Mouse (Mus musculus) ES-E14 (cell line): Measurements from ENCODE around the gene Pdia3. TPM values are rescaled to one million over a fixed set of nuclear protein-coding genes. Genes with fewer than 3 reads are reported as not detected.
"Not testable (repeated sequence)": the region's sequence is repeated elsewhere in the genome, so short reads cannot be mapped to it uniquely, and the experiment has no call there.

ENCODE experiments used
- DNase-seq: peaks from one replicate; pipeline ENCODE4 v3.0.0-alpha.2; 2013; ENCODE audit warnings: low read depth, low spot score
- H3K27ac ChIP-seq: 2 replicates; pipeline ENCODE4 v1.5.1; 2012; ENCODE audit warnings: low read depth, mild to moderate bottlenecking, low read length, moderate library complexity, mixed read lengths; ENCODE audit not compliant: poor library complexity, insufficient read depth, severe bottlenecking
- H3K36me3 ChIP-seq: 2 replicates; pipeline ENCODE4 v1.6.1; 2012; ENCODE audit warnings: mild to moderate bottlenecking, low read length, moderate library complexity, mixed read lengths; ENCODE audit not compliant: control insufficient read depth, poor library complexity, insufficient read depth, severe bottlenecking
- H3K4me1 ChIP-seq, 2 experiments: fragments of 150-350 bp in 1 of 2; sonication (generic) in 1 of 2; 2 replicates each; pipeline ENCODE4 v1.6.1; 2012; ENCODE audit warnings: low read length in 2 of 2, mild to moderate bottlenecking in 1 of 2, mixed read lengths in 1 of 2; ENCODE audit not compliant: control insufficient read depth in 2 of 2, insufficient read depth in 2 of 2, poor library complexity in 1 of 2
- H3K4me3 ChIP-seq, 2 experiments: fragments of 150-350 bp in 1 of 2; sonication (generic) in 1 of 2; 2 replicates each; pipeline ENCODE4 v1.5.1; 2012; ENCODE audit warnings: low read length in 2 of 2, low read depth in 1 of 2, mild to moderate bottlenecking in 1 of 2, mixed read lengths in 1 of 2; ENCODE audit not compliant: insufficient read depth in 1 of 2, poor library complexity in 1 of 2, severe bottlenecking in 1 of 2
- H3K9ac ChIP-seq: 2 replicates; pipeline ENCODE4 v1.6.1; 2012; ENCODE audit warnings: low read depth, mild to moderate bottlenecking, low read length, mixed read lengths; ENCODE audit not compliant: poor library complexity, insufficient read depth, severe bottlenecking
- H3K9me3 ChIP-seq: fragments of 150-350 bp; sonication (generic); 2 replicates; pipeline ENCODE4 v1.6.1; 2012; ENCODE audit warnings: low read depth, mild to moderate bottlenecking, low read length; ENCODE audit not compliant: control insufficient read depth, insufficient read depth
- CHD2 ChIP-seq: IDR thresholded peaks from 2 replicates; pipeline ENCODE4 v1.6.1; 2014; ENCODE audit warnings: mild to moderate bottlenecking, low read depth, low read length, inconsistent platforms
- HCFC1 ChIP-seq: IDR thresholded peaks from 2 replicates; pipeline ENCODE4 v1.6.1; 2012; ENCODE audit warnings: low read length, inconsistent platforms, borderline replicate concordance; ENCODE audit not compliant: insufficient read depth
- MAFK ChIP-seq: IDR thresholded peaks from 2 replicates; pipeline ENCODE4 v1.6.1; 2014; ENCODE audit warnings: mild to moderate bottlenecking, low read depth, low read length, inconsistent platforms; ENCODE audit not compliant: insufficient read depth
- ZC3H11A ChIP-seq: IDR thresholded peaks from 2 replicates; pipeline ENCODE4 v1.6.1; 2012; ENCODE audit warnings: low read depth, mild to moderate bottlenecking, inconsistent platforms, low read length, borderline replicate concordance
- ZNF384 ChIP-seq: IDR thresholded peaks from 2 replicates; pipeline ENCODE4 v1.6.1; 2012; ENCODE audit warnings: low read depth, low read length, inconsistent platforms
- in situ Hi-C, 2 experiments: fragments of 600-800 bp; cut with MboI; formaldehyde crosslinking; loops; one replicate each; pipeline ENCODE4 v1.15.1; 2025; ENCODE audit warnings: low sequenced_read_pairs in 2 of 2, inconsistent platforms in 1 of 2; ENCODE audit not compliant: unreplicated experiment in 2 of 2
- total RNA-seq: library from RNA; depleted of rRNA; stranded (reverse); fragments of 300-350 nt; gene quantifications from 2 replicates; pipeline ENCODE4 v1.2.3, GENCODE M21; 2012

The Pdia3 gene
- total RNA-seq, 1 experiment: 251 TPM

DNA sequence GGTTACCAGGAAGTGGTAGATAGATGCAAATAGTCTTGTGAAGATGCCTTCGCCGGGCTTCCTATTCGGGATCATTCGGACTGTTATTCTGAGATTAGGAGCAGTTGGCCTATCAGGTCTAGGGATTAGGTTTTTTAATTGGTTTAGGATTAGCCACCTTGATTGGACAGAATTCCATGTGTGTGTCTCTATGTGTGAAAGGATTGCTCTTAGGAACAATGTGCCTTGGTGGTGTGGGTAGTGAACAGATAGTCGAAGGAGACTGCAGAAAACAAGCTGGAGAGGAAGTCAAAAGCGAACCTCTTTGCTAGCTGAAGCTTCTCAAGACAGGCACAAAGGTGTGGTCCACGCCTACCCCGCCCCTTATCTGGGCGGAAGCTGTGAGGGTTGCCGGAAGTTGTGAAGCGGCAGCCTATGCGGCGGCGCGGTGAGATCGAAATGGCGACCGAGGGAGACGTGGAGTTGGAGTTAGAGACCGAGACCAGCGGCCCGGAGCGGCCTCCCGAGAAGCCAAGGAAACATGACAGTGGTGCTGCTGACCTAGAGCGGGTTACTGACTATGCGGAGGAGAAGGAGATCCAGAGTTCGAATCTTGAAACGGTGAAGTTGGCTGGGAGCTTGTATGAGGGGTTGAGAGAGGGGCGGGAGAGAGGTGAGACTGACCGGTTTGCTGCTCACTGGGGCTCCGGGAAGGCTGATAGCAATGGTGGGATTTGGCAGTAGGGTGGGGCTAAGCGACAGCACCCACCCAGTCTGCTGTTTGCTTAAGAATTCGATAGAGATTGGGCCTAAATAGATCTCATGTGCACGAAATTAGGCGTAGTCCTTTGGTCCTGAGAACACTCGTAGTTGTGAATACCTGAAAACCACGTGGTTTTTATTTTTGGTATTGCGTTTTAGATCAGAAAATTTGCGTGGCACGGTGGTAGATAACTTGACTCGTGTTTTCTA is 43.4 kb downstream of the Pdia3 start, which contains the start of gene Serinc4:
Gene Serinc4, minus strand, starts transcription at position 90 of the 951 bp plus-strand sequence.
- peaks cover 8% of the 10 kb centered on the region for H3K36me3 ChIP-seq
- peaks cover 3 to 4% of the 10 kb centered on the region in 2 experiments; a peak in 3 of 4 replicates for H3K4me1 ChIP-seq
- in situ Hi-C loops: no loop called here
- TF ChIP-seq ZNF384: no peak
- peak; percentile 53; the same call in 1 of the 2 replicates for TF ChIP-seq HCFC1
- no peak for TF ChIP-seq ZC3H11A
- H3K4me3 ChIP-seq: peak within 1 kb of the TSS; percentile 84 to 98
- H3K27ac ChIP-seq: peak within 1 kb of the TSS; percentile 70
- DNase-seq: peak; percentile 87
- H3K9me3 ChIP-seq: no peaks in the 10 kb centered on the region
- H3K9ac ChIP-seq: peak within 1 kb of the TSS; percentile 91

DNA sequence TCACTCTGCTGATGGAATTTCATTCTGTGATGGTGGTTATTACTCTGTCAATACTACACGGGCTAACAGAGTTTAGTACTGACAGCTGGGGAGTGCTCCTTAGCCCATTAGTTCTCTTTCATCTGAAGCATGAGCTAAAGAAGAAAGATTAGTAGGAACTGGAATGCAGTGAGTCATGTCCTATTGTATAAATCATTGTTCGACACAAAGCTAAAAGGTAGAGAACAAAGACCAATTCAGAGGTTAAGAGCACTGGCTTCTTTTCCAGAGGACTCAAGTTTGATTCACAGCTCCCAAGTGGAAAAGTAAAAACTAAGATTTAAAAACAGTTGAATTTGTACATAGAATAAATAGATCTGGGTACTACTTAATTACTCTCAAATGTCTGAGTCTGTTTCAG is 46.5 kb downstream of the Pdia3 start:
- Histone ChIP-seq H3K27ac (no peak overlapping the region), H3K36me3 (peaks cover 2% of the 10 kb centered on the region), H3K9ac (no peak overlapping the region), H3K4me1 (peaks cover 0 to 4% of the 10 kb centered on the region in 2 experiments; a peak in 2 of 4 replicates), H3K9me3 (no peaks in the 10 kb centered on the region), H3K4me3 (no peak overlapping the region)
- DNase-seq: no peak
- in situ Hi-C loops: no loop called here
- no peak for TF ChIP-seq ZNF384
- TF ChIP-seq CHD2: no peak
- no peak for TF ChIP-seq ZC3H11A
- no peak for TF ChIP-seq HCFC1
- TF ChIP-seq MAFK: no peak

DNA sequence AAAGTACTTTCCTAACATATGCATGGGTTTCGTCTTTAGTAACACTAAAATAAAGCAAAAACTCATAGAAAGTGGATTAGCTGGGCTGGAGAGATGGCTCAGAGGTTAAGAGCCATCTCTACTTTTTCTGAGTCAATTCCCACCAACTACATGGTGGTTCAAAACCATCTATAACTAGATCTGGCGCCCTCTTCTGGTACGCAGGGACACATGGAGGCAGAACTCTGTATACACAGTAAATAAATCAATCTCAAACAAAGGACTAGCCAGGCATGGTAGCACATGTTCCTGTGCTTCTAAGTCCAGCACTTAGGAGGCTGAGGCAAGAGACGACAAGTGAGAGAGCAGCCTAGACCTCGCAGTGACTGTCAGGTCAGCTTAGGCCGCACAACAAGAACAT is 55.4 kb downstream of the Pdia3 start:
- H3K27ac ChIP-seq, in situ Hi-C loops, H3K4me1 ChIP-seq, H3K36me3 ChIP-seq, H3K9ac ChIP-seq, H3K9me3 ChIP-seq, H3K4me3 ChIP-seq, DNase-seq: not testable (repeated sequence)

DNA sequence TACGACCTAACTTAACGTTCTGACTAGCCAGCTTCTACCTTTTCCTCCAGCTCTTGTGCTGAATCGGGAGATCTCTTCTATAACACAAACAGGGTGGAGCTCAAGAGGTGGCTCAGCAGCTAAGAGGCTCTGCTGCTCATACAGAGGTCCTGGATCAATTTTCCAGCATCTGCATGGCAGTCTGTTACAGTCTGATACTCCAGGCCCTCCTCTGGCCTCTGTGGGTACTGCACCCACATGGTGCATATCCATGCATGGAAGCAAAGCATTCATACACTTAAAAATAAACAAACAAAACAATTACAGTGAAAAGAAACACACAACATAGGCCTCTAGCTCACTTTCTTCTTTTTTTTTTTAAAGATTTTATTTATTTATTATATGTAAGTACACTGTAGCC is 59.2 kb downstream of the Pdia3 start:
- H3K4me3 ChIP-seq, in situ Hi-C loops, DNase-seq, H3K36me3 ChIP-seq, H3K9ac ChIP-seq, H3K9me3 ChIP-seq, H3K4me1 ChIP-seq, H3K27ac ChIP-seq: not testable (repeated sequence)
